Mouse (Mus musculus) liver, postnatal 0 days (tissue): ENCODE results near the gene Fzr1.

ENCODE experiments used
- CTCF ChIP-seq: sonication (generic); IDR thresholded peaks from 2 replicates; pipeline ENCODE4 v1.5.1; 2016; ENCODE audit warnings: antibody characterized with exemption, low read depth
- EP300 ChIP-seq: IDR thresholded peaks from 2 replicates; pipeline ENCODE4 v1.6.1; 2016; ENCODE audit warnings: antibody characterized with exemption, low read depth, mild to moderate bottlenecking

GRCm38 (mm10) chr10:81395865-81396264, 17.5 kb upstream of the Fzr1 start:
- TF ChIP-seq CTCF (no peak), EP300 (no peak)
